Mouse (Mus musculus) naive thymus-derived CD4-positive, alpha-beta T cell, adult 2 months (primary cell): ENCODE data around the gene Tgfb2.

Experiments used
- DNase-seq: peaks from one replicate; pipeline ENCODE4 v3.0.0-alpha.2; 2011; ENCODE audit warnings: low read depth

Gene Tgfb2

DNA sequence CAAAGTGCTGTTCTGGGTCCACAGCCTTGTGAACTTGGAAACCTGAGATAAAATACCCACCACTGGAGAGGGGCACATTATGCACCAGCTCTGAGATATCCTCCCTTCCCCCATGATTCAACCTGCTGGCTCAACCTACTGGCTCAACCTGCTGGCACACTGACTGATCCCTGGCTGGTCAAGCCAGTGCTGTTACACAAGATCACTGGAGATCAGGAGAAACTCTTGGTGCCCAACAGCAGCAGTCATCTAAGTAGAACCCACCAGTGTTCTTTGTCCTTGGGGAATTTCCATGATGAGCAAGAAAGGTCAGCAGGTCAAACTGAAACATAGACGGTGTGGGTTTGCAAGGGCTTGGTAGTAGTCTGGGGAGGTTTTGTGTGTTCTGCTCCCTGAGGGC, 49.6 kb downstream of the Tgfb2 start:
- DNase-seq: no peak

- DNase-seq: no peak
These were observed 50.7 kb downstream of the Tgfb2 start for GRCm38 (mm10) chr1:186655096-186655495.

DNA sequence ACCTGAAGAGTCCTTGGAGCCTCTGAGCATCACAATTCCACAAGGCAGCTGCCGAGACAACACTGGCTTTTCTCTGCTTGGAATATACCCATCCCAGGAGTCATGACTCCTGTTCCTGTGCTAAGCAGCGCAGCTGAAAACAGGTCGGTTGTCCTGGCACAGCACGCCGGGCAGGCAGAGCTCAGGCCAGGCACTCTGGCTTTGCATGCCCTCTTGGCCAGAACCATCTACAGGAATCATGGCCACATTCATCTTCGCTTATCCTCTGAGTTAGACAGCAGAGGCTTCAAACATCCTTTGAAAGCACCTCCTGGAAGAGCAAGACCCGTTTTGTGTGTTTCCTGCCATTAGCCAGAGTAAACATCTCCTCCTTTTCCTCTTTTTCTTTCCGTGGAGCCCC, 53.6 kb downstream of the Tgfb2 start:
- DNase-seq: no peak

DNA sequence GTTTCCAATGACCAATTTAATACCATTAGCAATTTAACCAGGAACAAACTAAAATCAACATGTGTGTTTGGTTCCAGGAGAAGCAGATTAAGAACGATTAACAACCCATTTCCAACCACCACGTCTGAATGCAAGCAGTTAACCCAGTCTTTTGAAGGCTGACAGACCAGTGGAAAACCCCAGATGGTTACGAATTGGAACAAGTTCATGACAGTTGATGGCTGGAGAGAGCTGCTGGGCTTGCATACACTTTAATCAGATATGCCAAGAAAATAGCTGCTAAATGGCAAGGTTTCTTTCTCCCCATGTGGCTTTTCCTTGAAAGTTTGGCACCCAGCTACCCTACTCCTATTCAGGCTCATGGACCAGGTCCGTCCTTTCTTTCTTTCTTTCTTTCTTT, 55.8 kb downstream of the Tgfb2 start:
- DNase-seq: no peak

DNA sequence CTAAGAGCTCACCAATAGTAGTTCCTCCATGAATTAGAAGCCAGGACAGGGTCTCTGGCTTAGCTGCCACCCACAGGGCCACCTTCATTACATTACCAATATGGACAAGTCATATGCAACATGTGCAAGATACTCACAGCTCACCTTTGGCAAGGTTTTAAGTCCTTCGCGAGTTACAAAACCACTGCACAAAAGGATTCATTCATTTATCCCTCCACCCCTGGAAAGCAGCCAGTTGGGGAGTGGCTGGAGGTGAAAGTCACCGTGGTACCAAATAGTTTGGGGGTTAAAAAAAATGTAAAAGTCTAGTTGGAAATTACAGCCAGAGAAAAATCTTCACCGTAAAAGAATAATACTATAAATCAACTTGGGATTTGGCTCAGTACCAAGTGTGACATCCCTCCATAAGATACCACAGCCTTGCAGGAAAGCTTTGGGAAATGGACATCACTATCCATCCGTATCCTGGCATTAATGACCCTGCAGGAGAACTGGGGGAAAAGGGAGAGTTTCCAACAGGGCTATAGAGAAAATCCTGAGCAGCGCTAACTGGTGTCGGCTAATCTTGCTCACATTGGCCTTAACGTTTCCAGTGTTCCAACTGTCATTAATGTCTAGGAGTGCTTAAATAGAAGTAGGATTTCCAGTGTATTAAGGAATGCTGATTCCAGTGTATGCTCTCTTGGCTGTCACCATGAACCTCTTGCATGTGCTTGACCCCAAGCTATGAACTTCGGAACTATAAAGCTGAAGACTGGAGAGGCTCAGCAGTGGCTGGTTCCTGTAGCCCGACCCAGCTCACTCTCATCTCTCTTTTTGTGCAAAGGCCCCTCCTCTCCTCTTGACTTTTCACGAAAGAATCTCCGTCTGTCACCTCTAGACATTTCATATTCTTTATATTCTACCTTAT, 68.2 kb downstream of the Tgfb2 start:
- DNase-seq: no peak

DNA sequence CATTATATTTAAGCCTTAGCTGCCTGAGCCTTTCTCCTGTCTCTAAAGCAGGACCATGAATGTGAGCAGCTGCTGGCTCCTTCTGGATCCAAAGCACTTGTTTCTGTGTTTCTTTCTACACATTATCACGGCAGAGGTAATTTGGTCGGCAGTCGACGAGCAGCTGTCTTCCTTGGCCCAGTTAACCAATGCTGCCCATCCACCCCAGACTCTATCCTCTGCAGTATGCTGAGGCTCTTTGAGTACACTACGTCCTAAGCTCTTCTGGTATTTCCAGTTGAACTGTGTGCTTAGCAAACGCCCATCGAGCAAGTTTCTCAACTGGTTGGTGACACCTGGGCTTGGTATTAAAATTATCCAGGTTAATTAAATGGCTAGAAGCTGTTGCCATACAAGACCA, 70.7 kb downstream of the Tgfb2 start:
- no peak for DNase-seq

DNA sequence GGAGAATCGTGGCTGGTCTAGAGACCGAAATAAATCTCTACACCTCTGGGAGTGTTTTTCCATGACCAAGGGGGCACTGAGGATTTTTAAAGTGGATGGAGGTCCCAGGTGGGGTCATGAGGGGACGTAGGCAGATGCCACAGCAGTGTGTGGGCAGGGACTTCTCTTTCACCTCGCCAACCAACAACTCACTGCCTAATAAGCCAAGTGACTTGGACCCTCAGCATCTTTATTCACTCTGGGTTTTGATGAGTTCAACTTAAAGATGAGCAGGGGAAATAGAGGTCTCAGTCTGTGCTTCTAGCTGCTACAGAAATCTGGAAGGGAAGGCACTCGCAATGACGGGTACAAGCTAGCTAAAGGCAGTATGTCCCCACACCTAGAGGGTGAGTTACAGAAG, 74.3 kb downstream of the Tgfb2 start:
- DNase-seq: no peak

DNA sequence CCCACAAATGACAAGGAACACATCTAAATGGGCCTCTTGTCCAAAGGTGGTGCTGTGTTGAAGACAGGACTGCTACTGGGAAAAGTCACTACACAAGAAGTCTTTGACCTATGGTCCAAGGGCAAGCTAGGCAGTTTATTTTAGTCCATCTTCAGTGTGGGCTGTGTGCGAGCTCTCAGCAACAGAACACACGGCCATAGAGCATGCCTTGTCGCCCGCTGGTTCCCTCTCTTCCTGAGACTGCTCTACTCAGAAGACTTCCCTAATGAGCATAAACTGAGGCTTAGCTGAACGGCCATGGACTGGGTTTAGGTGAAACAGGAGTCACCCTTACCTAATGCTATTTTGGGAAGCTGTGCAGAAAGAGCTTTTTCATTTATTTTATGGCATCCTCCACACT, 74.8 kb downstream of the Tgfb2 start:
- no peak for DNase-seq

GRCm38 (mm10) chr1:186627451-186627995, 78.3 kb downstream of the Tgfb2 start:
- DNase-seq: no peak

DNA sequence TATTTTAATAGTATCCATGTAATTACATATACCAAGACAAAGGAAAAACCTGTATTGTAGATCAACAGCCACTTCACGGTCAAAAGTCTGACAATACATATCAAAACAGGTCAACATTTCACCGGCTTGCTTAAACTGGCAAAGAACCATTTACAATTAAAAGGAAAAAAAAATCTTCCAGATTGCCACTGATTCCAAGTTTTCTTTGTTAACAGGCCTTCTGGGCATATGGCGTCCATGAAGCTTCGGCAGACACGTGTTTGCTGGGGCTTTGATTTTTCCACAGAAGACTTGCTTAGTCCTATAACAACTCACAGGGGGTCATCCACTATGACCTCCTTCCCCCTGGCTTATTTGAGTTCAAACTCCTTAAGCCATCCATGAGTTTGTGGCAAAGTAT, 81.3 kb downstream of the Tgfb2 start:
- no peak for DNase-seq

- DNase-seq: no peak
These were observed 84.0 kb downstream of the Tgfb2 start for GRCm38 (mm10) chr1:186621812-186622211.

DNA sequence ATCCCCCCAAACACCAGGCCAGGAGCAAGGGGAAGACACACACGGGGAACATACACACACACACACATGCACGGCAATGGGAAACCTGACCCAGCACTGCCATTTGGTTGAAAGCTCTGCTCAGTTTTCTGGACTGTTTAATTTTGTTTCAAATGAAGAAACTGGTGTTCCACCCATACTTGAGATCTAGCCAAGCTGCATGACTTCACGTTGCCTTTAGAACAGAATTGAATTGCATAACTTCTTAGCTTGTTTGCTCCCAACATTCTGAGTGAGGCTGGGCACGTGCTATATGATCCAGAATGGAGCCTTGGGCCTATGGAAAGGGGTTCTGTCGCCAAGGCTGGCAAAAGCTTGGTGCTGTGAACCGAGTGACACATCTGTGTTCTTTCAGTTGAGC, 87.5 kb downstream of the Tgfb2 start:
- no peak for DNase-seq

GRCm38 (mm10) chr1:186611371-186611770, 94.4 kb downstream of the Tgfb2 start:
- no peak for DNase-seq

DNA sequence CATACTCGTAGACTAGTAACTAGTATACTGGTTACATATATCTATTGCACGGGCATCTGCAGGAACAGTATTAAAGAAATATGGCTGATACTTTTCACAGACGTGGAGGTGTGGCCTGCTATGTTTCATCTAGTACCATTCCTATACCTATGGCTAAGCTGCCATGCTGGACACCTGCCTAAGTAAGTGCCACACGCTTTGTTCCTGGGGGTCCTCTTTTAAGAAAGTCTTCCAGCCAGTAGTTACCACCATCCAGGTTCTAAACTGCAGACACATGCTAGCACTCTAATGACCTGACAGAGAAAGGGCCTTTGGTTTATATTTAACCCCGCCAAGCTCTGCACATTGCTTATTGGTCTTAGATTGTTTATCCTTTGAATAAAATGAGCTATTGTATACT, 95.3 kb downstream of the Tgfb2 start:
- DNase-seq: no peak

DNA sequence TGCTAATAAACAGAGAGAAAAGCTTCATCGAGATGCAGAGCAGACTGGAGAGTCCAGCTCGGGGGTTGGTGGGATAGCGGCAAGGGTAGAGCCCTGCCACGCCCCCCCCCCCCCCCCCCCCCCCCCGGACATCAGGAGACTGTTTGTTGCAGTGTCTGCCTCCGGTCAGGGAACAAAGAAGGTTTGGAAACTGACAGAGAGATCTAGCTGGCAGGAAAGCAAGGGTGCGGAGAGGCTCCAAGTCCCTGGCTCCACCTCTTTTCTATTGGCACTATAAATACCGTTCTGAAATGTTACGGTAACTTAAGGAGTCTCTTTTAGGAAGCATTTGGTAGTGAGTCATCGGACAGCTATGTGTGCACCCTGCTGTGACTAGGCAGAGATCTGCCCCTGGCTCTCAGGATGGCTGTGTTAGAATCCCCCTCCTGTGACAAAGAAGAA, 96.0 kb downstream of the Tgfb2 start:
- DNase-seq: no peak

DNA sequence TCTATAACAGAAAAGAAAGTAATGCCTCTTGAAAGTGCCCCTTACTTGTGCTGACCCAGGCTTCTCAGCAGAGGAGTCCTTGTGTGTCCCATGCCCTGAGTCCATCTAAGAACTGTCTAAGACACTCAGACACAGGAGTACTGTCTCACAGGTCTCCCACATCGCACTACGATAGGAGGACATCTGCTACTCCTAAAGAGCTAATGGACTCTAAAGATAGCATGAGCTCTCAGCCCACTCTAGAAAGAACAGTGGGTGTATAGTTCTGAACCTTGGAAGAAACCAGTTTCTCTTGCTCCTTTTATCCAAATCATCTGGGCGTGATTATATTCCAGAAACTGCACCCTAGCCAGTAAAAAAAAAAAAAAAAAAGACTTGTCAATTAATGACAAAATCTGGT, 97.7 kb downstream of the Tgfb2 start:
- DNase-seq: no peak

GRCm38 (mm10) chr1:186605635-186606034, 100.2 kb downstream of the Tgfb2 start:
- DNase-seq: no peak

DNA sequence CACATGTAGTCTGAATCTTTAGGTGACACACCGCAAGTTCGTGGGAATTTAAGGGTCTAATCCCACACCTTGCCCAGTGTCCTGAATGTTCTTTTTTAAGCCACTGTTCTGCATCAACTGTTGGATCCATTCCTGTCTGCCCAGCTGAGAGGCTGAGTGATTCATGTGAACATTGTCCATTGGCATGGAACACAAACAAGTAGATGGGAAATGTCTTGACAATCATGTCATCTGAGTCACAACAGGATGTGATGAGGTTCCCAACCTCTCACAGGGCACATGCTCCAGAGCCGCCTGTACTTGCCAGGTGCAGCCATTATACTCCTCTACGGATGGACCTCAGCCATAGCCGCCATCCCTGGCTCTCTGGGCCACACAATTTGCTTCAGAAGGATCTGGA, 101.7 kb downstream of the Tgfb2 start:
- no peak for DNase-seq

GRCm38 (mm10) chr1:186588226-186588625, 117.6 kb downstream of the Tgfb2 start:
- DNase-seq: no peak

- DNase-seq: no peak
These were observed 118.6 kb downstream of the Tgfb2 start for GRCm38 (mm10) chr1:186587065-186587804.

DNA sequence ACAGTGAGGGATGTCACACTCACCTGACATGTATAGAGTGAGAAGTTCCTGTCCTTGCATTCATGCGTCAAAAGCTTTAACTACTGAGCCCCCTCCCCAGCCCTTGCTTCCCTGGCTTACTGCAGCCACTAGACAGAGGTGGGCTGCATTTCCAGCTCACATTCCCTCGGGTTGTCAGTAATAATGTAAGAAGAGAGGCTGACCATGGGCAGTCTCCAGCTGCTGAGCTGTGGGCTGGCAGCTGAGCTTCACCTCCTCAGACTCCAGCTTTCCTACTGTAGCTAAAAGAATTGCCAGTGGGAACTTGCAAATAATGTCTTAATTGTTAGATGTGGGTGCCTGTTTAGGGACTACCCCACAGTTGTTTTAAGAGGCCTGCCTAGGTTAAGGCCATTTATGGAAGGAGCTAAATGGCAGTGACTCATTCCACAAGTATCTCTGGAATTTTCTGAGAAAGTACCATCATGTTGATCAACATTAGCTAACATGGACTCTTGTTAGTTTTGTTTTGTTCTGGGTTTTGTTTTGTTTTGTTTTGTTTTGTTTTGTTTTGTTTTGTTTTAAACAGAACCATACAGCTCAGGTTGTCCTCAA, 120.1 kb downstream of the Tgfb2 start:
- no peak for DNase-seq

- DNase-seq: no peak
These were observed 121.9 kb downstream of the Tgfb2 start for GRCm38 (mm10) chr1:186583933-186584332.

- DNase-seq: no peak
These were observed 123.7 kb downstream of the Tgfb2 start for GRCm38 (mm10) chr1:186582113-186582512.
